Mouse (Mus musculus): ENCODE data around the gene Ppp1r9a.

The Ppp1r9a gene

DNA sequence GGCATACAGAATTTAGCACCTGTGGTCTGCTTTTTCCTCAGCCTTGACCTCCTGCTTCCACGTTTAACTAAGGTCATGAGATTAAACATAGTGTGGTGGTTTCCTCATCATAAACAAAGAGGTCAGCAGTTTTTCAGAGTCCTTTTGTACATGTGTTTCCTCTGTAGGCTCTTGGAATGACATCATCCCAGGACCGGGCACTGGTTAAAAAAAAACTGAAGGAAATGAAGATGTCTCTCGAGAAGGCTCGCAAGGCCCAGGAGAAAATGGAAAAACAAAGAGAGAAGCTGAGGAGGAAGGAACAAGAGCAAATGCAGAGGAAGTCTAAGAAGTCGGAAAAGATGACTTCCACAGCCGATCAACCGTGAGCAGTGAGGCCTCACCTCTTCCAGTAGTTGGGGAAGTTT, 256.7 kb downstream of the Ppp1r9a start:
- no peak for DNase-seq (ENCODE audit: low spot score)

DNA sequence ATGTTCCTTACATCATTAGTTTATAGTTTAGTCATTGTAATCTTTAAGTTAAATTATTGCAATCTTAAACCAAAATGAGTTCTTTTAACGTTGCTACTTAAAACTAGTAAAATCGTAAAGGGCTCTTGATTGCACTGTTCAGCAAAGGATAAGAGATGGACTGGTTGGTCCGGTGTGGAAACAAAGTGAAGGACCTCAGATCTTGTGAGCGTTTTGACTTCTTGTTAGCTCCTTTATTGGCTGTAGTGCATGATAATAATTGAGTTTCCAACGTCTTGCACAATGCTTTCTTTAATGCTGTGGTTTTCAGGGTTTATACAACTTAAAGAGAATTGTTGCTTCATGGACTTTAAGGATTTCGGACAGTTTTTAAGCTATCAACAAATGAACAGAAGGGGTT, 259.3 kb downstream of the Ppp1r9a start:
- no peak for DNase-seq (ENCODE audit: low spot score)

DNA sequence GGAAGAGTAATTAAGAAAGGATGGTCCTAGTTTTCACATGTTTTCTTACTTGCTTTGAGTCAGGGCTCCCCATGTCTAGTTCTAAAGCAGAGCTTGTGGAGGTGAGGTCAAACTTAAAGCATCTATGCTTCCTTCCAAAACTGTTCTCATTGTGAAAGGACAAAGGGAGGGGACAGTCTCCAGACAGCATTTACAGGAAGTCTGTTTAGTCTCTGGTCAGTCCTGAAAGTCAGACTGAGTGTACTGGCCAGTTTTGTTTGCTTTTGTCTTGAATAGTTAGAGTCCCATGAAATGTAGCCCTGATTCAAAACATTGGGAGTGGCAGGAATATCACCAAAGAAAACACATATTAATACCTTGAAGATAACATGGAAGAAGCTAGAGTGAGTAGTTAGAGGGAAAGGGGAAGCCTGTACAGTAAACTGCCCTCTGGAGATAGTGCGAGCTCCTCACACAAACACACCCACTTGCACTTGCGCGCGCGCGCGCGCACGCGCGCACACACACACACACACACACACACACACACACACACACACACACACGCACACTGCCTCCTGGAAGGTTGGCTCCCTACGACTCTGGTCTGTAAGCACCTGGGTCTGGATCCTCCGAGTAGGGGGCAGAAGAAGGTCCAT, 260.9 kb downstream of the Ppp1r9a start:
- DNase-seq (ENCODE audit: low spot score): no peak

- DNase-seq (ENCODE audit: low spot score): no peak
These were observed 262.1 kb downstream of the Ppp1r9a start for GRCm38 (mm10) chr6:5164855-5165254.

- no peak for DNase-seq (ENCODE audit: low spot score)
These were observed 264.4 kb downstream of the Ppp1r9a start for GRCm38 (mm10) chr6:5167051-5167677.

DNA sequence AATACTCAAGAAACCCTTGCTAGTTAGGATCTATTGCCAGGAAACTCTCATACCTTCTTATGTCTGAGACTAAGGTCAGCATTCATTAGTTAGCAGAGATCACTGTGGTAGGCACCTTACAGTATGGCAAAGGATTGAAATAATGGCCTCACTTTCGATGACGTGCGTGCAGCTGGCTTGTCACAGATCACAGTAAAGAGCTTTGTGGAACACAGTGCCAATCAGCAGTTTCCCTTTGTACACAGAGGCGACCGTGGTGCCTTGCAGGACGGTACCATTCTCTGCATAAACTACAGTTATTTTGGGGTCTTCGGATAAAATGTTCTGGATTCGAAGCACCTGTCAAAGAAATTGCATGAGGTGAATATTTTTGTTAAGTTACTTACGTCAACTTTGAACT, 265.4 kb downstream of the Ppp1r9a start:
- DNase-seq (ENCODE audit: low spot score): no peak

DNA sequence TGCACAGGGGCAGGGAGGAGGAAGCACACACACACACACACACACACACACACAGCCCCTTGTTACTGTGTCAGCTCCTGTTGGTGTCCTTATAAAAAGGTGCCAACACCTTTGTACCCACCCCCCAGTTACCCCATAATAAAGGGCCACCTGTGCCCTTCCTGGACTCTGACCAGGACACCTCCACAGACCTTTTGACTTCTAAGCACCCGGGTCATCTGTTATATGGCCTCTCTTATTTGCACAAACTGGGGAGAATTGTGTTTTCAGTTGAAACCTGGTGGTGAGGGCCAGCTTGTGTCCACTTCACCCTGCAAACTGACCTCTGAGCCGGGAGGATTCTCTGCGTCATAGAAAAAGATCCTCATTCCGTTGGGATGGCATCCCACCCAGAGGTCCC, 268.7 kb downstream of the Ppp1r9a start:
- no peak for DNase-seq (ENCODE audit: low spot score)

GRCm38 (mm10) chr6:5172571-5172970, 269.9 kb downstream of the Ppp1r9a start:
- DNase-seq (ENCODE audit: low spot score): no peak

DNA sequence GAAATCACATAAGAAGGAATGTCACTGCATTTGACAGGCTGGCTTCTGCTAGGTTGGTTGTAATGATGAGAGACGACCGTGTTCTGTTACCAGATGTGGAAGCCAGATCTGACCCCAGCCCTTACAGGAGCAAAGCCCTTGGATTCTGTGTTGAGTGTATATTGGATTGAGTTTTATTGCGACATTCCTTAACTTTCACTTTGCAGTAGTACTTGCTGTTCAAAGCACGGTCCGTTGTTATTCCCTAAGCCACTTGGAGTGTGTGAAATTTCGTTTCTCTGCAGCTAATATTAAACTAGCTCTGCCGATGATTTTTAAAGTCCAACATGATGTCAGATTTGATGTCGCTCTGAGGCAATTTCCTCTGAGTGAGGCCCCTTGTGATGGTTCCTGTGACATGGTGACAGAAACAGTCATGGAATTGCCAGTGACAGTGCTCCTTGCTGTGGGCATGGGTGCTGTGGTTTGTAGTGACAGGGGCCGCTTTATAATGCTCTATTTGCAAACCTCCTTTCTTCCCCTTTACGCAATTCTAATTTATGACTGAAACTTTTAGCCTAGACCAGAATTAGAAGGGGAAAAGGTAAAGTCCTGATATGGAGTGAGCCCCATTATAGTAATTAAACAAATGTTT, 271.6 kb downstream of the Ppp1r9a start:
- DNase-seq (ENCODE audit: low spot score): no peak

- DNase-seq (ENCODE audit: low spot score): no peak
These were observed 275.5 kb downstream of the Ppp1r9a start for GRCm38 (mm10) chr6:5177967-5178891.

- no peak for DNase-seq (ENCODE audit: low spot score)
These were observed 276.5 kb downstream of the Ppp1r9a start for GRCm38 (mm10) chr6:5179189-5179588.

DNA sequence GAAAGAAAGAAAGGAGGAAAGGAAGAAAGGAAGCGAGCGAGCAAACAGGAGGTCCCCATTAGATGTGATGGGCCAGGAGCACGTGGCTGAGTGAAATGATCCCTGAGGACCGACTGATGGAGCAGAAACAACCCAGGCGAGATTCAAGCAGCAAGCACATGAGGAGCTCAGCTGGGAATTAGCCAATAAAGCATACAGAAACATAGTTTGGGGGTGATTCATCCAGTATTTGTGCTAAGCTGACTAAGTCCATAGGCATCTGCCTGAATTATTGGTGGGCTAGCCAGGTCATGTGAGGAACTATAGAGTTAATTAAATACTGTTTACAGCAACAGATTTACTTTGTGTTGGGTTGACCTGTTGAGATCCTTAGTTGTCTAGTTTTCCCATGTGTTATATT, 277.9 kb downstream of the Ppp1r9a start:
- DNase-seq (ENCODE audit: low spot score): no peak

- DNase-seq (ENCODE audit: low spot score): no peak
These were observed 283.7 kb downstream of the Ppp1r9a start for GRCm38 (mm10) chr6:5186229-5186950.

DNA sequence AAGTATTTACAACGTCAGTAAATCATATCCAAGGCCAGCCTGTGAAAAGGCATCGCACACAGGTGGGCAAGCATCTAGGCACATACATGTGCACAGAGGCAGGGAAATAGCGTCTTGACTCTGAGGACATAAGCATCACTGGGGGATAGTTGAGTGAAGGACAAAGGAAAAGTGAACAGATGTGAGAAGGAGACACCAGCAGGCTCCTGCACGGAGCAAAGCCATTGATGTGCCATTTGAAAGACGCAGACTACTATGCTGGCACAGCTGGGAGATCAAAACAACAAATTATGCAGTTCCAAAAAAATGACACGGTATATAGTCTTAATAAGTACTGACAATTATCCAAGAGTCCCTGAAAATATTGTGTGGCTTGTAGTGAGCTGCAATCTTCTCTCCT, 284.9 kb downstream of the Ppp1r9a start:
- no peak for DNase-seq (ENCODE audit: low spot score)

DNA sequence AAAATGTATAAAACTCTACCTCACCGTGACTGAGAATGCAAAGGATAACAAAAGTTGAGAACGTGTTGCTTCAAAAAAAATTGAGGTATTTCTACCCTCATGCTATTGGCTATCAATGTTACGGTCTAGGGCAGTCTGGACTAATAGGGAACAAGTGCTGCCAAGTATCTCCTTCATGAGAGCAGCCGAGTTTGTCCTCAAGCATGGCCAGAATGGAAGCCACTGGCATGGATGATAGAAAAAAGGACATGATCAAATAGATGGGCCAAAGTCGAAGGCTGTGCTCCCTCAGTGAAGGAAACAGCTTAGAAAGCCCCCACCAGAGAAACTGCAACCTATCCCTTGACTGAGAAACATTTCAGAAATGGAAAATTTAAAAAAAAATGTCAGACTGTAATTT, 285.3 kb downstream of the Ppp1r9a start:
- DNase-seq (ENCODE audit: low spot score): no peak

GRCm38 (mm10) chr6:5188938-5189337, 286.2 kb downstream of the Ppp1r9a start:
- DNase-seq (ENCODE audit: low spot score): no peak

DNA sequence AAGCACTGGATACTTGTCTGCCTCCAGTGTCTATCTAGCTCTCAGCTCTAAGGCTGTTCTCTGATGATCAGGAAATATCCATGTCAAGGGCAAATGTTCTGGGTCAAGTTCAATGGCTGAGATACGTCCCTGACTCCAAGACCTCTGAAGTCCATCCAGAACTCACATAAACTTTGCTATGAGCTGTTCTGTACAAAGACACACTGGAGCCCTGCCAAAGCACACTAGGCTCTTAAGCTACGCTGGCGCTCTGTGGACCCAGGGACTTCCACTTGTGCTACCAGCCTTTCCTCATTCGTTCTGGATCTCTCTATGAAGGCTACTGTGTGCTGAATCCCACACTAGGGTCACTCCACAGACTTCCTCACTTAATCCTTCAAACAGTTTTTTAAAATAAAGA, 286.8 kb downstream of the Ppp1r9a start:
- DNase-seq (ENCODE audit: low spot score): no peak

DNA sequence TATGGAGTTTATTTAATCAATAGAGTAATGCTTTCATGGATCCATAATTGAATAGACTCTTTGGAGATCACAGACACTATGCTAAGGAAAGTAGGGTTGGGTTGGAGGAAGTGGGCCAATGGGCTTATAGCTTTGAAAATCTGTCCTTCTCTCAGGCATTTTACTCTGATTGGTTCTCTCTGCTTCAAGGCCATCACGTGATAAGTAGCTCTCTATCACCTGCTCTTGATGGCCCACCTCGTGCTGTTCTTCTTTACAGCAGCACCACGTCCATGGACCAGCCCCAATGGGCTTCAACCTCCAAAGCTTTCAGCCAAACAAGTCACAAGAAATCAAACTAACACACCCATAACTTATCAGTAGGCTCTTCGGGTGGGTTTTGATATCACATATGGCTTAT, 288.0 kb downstream of the Ppp1r9a start:
- DNase-seq (ENCODE audit: low spot score): no peak

DNA sequence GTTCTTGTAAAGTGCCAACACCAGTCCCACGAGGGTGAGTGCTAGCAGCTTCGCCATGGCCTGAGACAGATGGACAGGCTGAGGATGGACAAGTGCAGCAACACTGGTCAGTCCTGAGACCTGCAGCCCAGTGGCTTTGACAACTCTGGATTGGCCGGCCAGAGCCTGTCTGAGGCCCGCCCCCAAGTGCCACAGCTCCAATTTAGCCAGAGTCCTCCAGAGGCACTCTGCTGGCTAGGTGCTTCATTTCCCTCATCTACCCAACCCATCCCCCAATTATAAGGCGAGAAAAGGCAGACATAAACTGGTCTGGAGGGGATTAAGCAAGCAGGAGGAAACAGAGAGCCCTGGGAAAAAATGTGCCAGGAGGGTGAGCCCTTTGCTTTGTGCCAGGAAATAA, 291.0 kb downstream of the Ppp1r9a start, which contains the start of gene Pon1:
Gene Pon1, minus strand, starts transcription at position 254 of the 400 bp plus-strand sequence.
- DNase-seq (ENCODE audit: low spot score): no peak

DNA sequence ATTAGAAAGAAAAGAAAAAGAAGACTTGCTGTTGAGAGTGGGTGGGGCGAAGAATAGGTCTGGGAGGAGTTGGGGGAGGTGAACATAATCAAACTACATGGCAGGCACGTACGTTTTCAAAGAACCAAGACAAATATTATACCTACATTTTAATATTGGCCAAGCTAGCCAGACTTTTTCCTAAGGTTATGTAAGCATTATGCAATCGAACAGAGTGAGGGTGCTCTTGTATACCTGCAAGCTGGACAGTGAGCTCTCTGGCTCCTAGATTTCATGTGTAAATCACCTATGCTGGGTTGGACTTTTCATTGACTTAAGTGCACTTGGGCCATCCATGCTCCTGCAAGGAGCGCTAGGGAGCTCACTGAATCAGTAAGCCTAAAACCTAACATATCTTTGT, 295.9 kb downstream of the Ppp1r9a start:
- no peak for DNase-seq (ENCODE audit: low spot score)

DNA sequence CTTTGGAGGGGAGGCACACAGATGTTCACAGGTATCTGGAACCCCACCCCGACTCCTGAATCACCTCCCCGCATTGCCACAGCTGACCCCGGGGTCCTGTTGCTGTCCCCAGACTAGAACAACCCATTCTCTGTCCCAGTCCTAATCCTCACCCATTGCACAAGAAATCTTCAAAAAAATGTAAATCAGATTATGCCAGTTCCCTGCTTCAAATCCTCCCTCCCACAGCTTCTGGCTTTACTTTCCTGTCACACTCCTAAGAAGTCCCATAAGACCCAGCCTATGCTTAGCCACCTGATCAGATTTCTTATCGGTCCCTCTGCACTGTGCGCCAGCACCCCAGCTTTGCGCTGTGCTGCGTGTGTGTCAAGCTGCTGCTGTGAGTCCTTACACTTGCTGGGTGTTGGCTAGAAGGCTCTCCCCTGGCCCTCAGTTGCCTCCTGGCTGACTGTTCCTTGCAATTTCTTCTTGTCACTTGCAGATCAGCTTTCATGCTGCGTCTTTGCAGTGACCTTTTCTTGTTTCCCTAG, 296.7 kb downstream of the Ppp1r9a start:
- no peak for DNase-seq (ENCODE audit: low spot score)

- DNase-seq (ENCODE audit: low spot score): no peak
These were observed 297.2 kb downstream of the Ppp1r9a start for GRCm38 (mm10) chr6:5199916-5200315.
